Mouse (Mus musculus): ENCODE measurements around the gene Pllp.

Gene Pllp

DNA sequence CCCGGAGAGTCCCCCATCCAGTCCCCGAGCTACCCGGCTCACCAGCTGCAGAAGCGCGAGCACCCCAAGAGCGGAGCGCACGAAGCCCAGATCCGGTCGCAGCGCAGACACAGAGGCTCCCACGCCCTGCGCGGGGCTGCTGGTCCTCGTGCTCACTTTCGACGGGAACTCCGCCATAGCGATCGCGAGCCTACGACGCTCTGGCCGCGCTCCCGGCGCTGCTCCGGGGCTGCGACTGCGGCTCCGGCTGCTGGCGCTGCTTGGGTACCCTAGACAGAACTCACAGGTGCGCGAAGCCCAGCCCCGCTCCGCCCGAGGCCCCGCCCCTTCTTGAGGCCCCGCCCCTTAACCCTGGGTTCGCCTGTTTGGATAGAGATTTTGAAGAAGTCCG lies at the start of gene Pllp:
TSS of gene Pllp (minus strand) at position 285 of the 391 bp plus-strand sequence.
- DNase-seq: peak; percentile 59

DNA sequence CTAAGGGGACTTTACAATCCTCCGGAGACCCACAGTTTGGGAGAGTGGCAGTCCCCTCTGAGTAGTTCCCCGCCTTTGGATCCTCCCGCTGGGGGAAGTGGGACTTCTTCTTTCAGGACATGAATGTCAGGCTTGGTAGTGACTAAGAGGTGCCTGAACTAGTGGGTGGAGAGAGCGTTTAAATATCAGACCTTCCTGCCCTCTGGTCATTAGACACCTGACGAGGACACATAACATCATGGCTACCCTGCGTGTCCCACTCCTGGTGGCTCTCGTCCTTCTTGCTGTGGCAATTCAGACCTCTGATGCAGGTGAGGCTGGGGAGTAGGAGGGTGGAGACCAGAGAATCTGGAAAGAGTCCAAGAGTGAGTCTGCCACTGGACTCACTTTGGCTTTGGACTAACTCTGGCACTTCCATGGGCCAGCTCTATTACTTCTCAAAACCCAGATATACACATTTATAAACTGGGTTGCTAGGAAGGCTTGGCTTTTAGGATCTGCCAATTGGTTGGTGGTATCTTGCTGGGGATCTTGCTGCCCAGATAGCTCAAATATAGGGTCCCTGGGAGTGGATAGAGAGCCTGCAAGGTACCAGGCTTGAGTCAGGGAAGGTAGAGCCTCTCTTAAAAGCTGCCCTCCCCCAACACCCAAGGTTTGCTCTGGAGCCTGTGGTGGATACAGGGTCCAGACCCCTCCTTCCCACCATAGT lies 49.6 kb upstream of the Pllp start, which contains the start of gene Ccl22:
TSS of gene Ccl22 (plus strand) at position 115 of the 709 bp plus-strand sequence.
- DNase-seq: no peak

DNA sequence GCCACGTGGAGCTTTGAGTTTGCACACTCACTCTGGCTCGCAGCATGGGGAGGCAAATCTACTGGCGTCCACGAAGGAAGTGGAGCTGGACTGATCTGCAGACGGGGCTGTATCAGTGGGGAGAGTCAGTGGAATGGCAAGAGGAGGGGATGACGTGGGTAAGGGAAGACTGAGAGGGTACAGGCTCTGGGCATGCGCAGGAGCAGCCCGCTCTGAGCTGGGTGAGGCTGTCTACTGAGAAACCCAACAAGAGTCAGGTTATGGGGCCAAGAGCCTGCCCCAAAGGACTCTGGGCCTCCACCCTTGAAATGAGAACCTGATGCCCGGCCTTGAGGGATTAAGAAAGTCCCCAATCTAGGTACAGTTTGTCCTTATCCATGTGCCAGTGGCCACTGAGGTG lies 48.9 kb upstream of the Pllp start:
- no peak for DNase-seq

- DNase-seq: no peak
These were observed 48.4 kb upstream of the Pllp start for GRCm38 (mm10) chr8:94744484-94744883.

DNA sequence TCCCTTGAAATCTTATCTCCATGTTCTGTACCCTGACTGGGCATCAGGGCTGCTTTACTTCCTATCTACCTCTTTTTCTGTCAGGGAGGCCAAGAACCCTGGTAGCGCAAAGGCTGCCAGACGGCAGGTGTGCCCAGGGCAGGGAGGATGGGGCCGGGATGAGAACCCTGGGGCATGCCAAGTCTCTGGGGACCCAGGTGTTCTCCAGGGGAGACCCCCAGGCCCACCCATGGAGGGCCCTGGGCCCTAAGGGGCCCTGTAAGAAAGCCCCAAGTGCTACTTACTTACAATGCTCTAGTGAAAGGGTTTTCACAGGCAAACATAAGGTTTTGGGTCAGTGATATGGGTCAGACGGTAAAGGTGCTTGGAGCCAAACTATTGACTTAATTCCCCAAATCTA lies 45.6 kb upstream of the Pllp start:
- no peak for DNase-seq

DNA sequence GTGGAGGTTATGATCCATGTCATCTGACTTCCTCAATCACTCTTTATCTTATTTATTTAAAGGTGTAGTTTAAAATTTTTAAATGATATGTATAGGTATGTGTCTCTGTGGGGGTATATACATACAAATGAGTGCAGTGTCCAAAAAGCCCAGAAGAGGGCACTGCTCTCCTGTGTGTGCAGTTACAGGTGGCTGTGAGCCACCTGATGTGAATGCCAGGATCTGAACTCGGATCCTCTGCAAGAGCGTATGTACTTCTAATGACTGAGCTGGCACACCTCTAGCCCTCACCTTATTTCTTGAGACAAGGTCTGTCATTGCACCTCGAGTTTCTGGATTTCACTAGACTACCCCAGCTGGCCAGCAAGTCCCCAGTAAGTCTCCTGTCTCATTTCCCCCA lies 44.5 kb upstream of the Pllp start:
- no peak for DNase-seq

DNA sequence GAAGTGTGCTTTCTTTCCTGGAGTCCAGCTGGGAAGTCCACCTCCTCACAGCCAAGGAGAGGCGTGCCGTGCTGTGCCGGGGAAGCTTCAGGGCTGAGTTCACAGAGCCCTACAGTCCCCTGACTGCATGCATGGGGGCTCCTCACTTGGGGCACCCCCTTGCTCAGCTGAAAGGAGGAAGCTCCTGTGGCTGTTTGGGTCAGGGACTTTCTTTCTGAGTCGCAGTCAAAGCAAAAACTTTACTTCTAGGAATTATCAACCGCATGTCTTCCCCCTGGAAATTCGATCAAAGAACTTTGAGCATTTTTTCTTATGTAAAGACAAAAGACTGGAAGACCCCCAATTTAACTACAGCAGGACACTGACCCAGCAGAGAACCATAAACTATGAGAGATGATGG lies 43.8 kb upstream of the Pllp start:
- DNase-seq: no peak

DNA sequence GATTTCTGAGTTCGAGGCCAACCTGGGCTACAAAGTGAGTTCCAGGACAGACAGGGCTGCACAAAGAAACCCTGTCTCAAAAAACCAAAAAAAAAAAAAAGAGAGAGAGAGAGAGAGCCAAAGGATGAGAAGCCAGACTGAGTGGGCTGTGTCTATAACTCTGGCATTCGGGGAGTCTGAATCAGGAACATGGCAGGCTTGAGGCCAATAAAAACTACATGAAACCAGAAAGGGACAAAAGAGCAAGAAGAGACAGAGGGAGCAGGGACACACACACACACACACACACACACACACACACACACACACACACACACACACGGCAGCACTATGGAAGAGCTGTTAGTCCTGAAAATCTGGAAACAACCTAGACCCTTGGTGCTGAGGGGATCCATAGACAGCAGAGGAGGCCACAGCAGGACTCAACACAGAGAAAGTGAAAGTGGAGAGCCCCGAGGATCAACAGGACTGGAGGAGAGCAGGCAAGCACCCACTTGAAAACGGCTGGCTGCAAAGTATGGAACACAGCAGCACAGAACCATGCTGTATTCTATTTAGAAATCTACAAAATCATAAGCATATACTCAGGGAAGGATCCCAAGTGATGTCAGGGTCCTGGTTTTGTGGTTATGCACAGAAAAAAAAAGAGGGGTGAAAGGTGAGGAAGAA lies 39.5 kb upstream of the Pllp start:
- no peak for DNase-seq

GRCm38 (mm10) chr8:94734735-94735350 lies 38.8 kb upstream of the Pllp start:
- no peak for DNase-seq

DNA sequence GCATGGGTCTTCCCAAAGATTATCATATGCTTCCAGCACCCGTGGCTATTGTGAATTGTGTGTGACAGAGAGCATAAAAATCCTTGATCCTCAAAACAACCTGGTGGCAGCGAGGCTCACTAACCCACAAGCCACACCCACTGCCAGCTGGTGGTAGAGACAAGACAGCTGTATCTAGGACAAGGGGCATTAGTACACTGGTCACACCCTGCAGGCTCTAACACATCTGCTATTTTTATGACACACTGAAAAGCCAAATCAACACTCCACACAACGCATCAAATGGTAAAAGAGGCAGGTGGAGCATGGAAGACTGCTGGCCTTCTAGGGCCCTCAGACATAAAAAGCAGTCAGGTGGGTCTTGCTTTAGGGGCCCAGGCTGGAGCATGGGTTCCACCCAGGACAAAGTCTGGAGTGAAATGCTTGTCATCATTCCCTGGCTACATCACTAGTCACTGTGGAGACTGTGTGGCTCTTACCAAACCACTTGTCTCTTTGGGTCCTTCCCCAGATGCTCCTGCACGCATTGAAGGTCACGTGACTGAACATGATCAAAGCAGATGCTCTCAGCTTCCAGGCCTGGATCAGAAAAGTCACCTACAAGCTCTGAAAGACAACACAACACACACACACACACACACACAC lies 37.9 kb upstream of the Pllp start:
- DNase-seq: peak; percentile 69

GRCm38 (mm10) chr8:94729301-94729700 lies 33.2 kb upstream of the Pllp start:
- no peak for DNase-seq

DNA sequence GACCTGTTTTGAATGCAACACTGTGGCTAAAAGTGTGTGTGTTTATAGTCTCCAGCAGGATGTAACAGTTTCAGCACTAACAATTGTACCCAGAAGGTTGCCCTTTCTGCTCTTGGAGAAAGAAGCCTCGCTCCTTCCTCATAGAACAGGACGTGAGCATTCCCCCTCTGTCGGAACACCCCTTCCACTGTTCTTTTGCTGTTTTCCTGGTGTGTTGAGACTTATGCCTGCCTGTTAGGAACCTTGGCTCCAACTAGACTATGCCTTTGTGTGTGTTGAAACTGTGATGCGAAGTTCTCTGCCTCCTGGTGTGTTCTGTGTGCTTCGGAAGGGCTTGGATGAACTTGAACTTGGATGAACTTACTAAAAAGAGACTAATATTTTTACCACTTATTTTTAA lies 29.9 kb upstream of the Pllp start:
- no peak for DNase-seq

DNA sequence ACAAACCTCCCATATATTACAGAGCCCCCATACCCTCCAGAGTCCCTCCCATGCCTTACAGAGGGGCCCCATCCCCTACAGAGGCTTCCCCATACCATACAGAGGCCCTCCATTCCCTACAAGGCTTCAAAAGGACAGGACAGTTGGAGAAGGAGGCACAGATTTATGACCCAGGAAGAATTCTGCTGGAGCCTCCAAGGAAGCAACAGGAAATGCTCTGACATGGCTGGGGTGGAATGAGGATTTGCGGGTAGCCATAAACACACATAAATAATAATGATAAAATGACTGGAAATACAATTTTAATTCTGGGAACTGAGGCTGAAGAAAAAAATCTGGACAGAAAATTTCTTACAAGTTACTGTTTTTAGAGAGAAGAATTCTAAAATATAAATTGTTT lies 20.8 kb upstream of the Pllp start:
- DNase-seq: no peak

DNA sequence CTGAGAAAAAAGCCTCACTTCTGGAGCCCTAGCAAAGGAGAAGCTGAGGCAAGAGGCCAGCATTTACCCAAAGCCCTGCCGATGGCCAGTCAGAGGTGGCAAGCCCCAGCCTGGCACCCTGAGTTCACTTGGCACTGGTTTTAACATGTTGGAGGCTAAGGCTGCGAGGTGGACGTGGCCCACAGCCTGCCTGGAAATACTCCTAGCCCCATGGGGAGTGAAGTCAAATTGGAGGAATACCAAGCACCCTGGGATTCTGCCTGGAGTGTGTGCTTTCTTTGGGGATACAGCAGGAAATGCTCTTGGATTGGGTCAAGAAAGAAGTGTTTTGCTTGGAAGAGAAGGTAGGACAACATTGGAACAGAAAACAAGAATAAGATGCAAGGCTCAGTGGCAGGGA lies 19.8 kb upstream of the Pllp start:
- DNase-seq: no peak

DNA sequence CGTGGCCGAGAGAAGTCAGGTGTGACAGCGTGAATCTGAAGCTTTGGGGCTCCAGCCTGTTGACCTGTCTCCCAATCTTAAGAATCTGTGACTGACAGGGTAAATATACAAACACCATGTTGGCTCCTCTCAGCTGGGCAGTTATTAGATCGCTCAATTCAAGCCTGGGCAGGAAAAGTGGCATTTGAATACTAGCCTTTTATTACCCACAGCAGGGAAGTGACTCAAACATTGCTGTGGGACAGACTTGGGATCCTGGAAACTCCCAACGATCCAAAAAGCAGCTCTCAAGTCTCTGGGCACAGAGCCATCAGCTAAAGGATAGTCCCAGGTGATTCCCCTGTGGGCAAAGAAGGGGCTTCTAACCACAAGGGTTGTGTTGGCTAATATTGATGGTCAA lies 18.5 kb upstream of the Pllp start:
- no peak for DNase-seq

DNA sequence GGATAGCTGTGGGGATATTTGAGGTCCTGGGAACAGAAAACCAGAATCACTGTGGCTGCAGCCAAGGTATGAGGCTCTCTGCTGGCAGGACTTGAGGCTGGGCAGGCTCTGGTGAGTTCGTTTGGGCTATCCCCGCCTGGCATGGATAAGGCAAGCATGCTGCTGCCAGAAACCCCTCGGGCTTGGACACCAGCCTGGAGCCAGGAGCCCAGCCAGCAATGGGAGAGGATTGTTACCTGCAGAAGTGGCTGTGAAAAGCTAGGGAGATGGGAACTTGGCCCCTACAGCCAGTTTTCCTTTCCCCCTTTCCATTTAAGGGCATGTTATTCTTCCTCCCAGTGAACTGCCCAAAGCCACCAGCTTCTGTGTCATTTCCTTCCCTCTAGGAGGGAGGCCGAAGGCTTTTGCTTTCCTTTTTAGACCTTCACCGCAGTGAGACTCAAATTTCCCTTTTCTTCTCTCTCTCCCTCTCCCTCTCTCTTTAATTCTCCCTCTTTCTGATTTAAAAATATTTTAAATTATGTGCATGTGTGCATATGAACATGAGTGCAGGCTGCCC lies 15.2 kb upstream of the Pllp start:
- DNase-seq: no peak

GRCm38 (mm10) chr8:94710336-94710735 lies 14.3 kb upstream of the Pllp start:
- no peak for DNase-seq

- no peak for DNase-seq
These were observed 10.8 kb upstream of the Pllp start for GRCm38 (mm10) chr8:94706732-94707395.

DNA sequence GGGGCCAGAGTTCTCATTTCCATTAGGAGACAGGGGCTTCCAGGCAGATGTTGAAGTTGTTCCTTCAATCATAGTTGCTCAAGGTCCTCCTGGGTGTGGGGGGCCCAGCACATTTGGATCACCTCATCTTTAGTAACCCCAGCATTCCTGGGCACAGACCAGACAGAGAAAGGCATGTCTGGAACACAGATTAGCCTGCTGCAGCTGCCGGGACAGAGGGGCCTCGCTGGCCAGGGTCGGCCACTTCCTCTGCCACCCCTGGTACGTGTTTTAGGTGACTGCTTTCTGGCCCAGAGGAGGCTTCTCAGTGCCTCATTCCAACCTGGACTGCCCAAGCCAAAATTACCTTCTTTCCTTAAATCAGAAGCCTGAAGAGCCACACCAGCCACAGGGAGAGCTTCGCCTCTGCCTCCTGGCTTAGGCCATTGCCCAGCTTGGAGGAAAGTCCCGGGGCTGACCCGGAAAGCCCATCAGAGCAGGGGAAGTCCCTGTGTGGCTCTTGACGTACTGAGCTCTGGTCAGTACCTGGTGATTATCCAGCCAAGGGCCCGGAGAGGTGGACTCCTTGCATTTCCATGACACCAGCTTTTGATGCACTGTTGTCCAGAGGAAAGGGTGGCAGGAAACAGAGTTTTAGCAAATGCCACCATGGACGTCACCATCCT lies 9.6 kb upstream of the Pllp start:
- no peak for DNase-seq

- no peak for DNase-seq
These were observed 8.5 kb upstream of the Pllp start for GRCm38 (mm10) chr8:94704669-94704984.

- peak; percentile 98 for DNase-seq
These were observed 8.0 kb upstream of the Pllp start for GRCm38 (mm10) chr8:94703972-94704668.
